Mouse (Mus musculus) limb, embryonic 10.5 days (tissue): ENCODE data around the gene Fstl1. TPM values are rescaled to one million over a fixed set of nuclear protein-coding genes. Genes with fewer than 3 reads are reported as not detected.

ENCODE experiments used
- DNase-seq: peaks from one replicate; pipeline ENCODE4 v3.0.0-alpha.2; 2017; ENCODE audit warnings: low spot score
- H3K27ac ChIP-seq: fragments of 300-500 bp; sonication (generic); 2 replicates; pipeline ENCODE4 v1.5.1; 2016; ENCODE audit warnings: mild to moderate bottlenecking
- H3K27me3 ChIP-seq: fragments of 300-500 bp; sonication (generic); 2 replicates; pipeline ENCODE4 v1.6.1; 2016; ENCODE audit warnings: low read depth, mild to moderate bottlenecking; ENCODE audit not compliant: poor library complexity, severe bottlenecking
- H3K36me3 ChIP-seq: fragments of 300-500 bp; sonication (generic); 2 replicates; pipeline ENCODE4 v1.6.1; 2016; ENCODE audit warnings: mild to moderate bottlenecking, moderate library complexity
- H3K4me1 ChIP-seq: fragments of 300-500 bp; sonication (generic); 2 replicates; pipeline ENCODE4 v1.6.1; 2016
- H3K4me3 ChIP-seq: fragments of 300-500 bp; sonication (generic); 2 replicates; pipeline ENCODE4 v1.5.1; 2016; ENCODE audit warnings: mild to moderate bottlenecking, moderate library complexity
- H3K9me3 ChIP-seq: fragments of 300-500 bp; sonication (generic); replicated peaks from 2 replicates; pipeline ENCODE4 v1.6.1; 2016; ENCODE audit warnings: mild to moderate bottlenecking
- WGBS: fragments of 180-500 bp; shearing (Covaris S2); methylation state at CpG from one replicate; pipeline ENCODE4 v1.1.7; 2016; 5-methylcytosine and 5-hydroxymethylcytosine counted together
- polyA plus RNA-seq: library from polyadenylated mRNA; unstranded; fragments of >200 nt; fragmentation: Nextera tagmentation; extraction: Ambion mirVana; gene quantifications from 2 replicates; pipeline ENCODE4 v1.2.1, GENCODE M21; 2016

The Fstl1 gene
- polyA plus RNA-seq, 1 experiment from 2014 or later = 215 TPM

- Histone ChIP-seq H3K27ac (no peak overlapping the region), H3K4me1 (peaks cover 10% of the 10 kb centered on the region), H3K36me3 (no peaks in the 10 kb centered on the region), H3K9me3 (no peaks in the 10 kb centered on the region), H3K27me3 (no peaks in the 10 kb centered on the region), H3K4me3 (no peak overlapping the region)
- WGBS = 88% methylated on average over 3 of the region's 3 CpGs
- DNase-seq = no peak
Observed at GRCm38 (mm10) chr16:37847081-37847480, 70.4 kb downstream of the Fstl1 start.

- H3K4me1 ChIP-seq = peaks cover 13% of the 10 kb centered on the region
- H3K36me3 ChIP-seq = no peaks in the 10 kb centered on the region
- peak; percentile 36 for DNase-seq
- H3K27ac ChIP-seq = 0 out of 2 replicates have a peak overlapping the region, but pooled peaks have one; percentile 25
- no peaks in the 10 kb centered on the region for H3K9me3 ChIP-seq
- WGBS = 15% methylated on average over 5 of the region's 5 CpGs
- no peaks in the 10 kb centered on the region for H3K27me3 ChIP-seq
- no peak overlapping the region for H3K4me3 ChIP-seq
Observed at GRCm38 (mm10) chr16:37851366-37851765, 74.7 kb downstream of the Fstl1 start.

DNA sequence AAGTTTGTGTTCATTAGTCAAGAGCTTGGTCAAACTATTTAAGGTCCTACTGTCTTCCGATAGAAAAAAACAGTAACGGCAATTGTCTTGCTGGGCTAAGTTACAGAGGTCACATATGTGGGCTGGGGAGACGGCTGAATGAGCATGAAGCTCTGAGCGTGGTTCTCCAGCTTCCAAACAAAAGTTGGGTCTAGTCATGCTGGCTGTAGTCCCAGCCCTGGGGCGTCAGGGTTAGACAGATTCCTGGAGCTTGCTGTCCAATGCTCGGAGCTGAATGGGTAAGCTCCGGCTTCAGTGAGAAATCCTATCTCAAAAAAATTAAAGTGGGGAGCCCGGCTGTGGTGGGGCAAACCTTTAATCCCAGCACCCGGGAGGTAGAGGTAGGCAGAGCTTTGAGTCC, 76.6 kb downstream of the Fstl1 start:
- Histone ChIP-seq H3K9me3 (no peaks in the 10 kb centered on the region), H3K4me3 (no peak overlapping the region), H3K27me3 (no peaks in the 10 kb centered on the region), H3K4me1 (peaks cover 13% of the 10 kb centered on the region), H3K36me3 (no peaks in the 10 kb centered on the region), H3K27ac (no peak overlapping the region)
- no peak for DNase-seq
- WGBS = 89% methylated on average over 9 of the region's 9 CpGs

GRCm38 (mm10) chr16:37854054-37854453, 77.4 kb downstream of the Fstl1 start:
- Histone ChIP-seq H3K36me3 (no peaks in the 10 kb centered on the region), H3K4me3 (no peak overlapping the region), H3K9me3 (no peaks in the 10 kb centered on the region), H3K4me1 (peaks cover 13% of the 10 kb centered on the region), H3K27me3 (no peaks in the 10 kb centered on the region), H3K27ac (no peak overlapping the region)
- DNase-seq = no peak
- 71% methylated on average over 14 of the region's 14 CpGs for WGBS

- Histone ChIP-seq H3K4me3 (no peak overlapping the region), H3K27me3 (no peaks in the 10 kb centered on the region), H3K36me3 (no peaks in the 10 kb centered on the region), H3K9me3 (no peaks in the 10 kb centered on the region), H3K27ac (no peak overlapping the region), H3K4me1 (peaks cover 13% of the 10 kb centered on the region)
- WGBS = 77% methylated on average over 5 of the region's 5 CpGs
- no peak for DNase-seq
Observed at GRCm38 (mm10) chr16:37854593-37854992, 77.9 kb downstream of the Fstl1 start.

GRCm38 (mm10) chr16:37855583-37855982, 78.9 kb downstream of the Fstl1 start:
- no peak overlapping the region for H3K4me3 ChIP-seq
- peaks cover 13% of the 10 kb centered on the region for H3K4me1 ChIP-seq
- no peak overlapping the region for H3K27ac ChIP-seq
- H3K9me3 ChIP-seq = no peaks in the 10 kb centered on the region
- no peak for DNase-seq
- no peaks in the 10 kb centered on the region for H3K36me3 ChIP-seq
- 73% methylated on average over 8 of the region's 8 CpGs for WGBS
- no peaks in the 10 kb centered on the region for H3K27me3 ChIP-seq

DNA sequence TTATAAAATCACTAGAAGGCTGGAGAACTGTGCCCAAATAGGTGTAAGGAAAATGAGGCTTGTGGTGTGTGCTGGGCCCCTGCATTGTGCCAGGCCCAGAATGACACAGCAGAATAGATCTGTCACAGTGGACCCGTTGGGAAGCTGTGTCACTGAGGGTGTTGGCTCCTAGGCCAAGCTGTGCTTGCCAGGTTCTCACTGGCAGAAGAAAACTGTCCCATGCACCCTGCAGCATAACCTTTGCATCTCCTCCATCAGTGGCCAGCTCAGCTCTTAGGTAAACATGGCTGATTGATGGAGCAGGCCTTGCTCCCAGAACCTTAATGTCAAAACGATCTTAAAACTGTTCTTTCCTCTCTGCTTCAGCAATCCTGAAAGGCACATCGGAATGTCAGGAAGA, 79.7 kb downstream of the Fstl1 start:
- H3K4me1 ChIP-seq = peaks cover 9% of the 10 kb centered on the region
- no peak for DNase-seq
- H3K27me3 ChIP-seq = no peaks in the 10 kb centered on the region
- H3K27ac ChIP-seq = no peak overlapping the region
- WGBS = 66% methylated on average over 3 of the region's 3 CpGs
- no peaks in the 10 kb centered on the region for H3K9me3 ChIP-seq
- H3K36me3 ChIP-seq = no peaks in the 10 kb centered on the region
- no peak overlapping the region for H3K4me3 ChIP-seq

DNA sequence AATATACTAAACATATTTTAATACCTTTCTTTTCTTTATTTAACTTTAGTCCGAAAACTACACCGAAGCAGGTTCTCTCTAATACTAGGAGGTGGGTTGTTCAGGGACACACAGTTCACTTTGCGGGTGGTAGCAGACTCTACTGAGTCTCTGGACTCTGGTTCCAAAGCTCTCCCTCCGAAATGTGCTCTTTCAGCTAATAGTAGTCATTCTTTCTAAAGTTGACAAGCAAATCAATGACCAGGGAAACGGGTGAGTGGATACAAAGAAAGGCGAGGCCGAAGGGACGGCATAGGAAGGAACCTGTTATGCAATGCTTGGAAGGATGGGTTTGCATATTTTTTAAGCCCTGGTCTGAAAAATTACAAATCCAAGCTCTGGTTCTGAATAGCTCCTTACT, 80.8 kb downstream of the Fstl1 start:
- Histone ChIP-seq H3K4me1 (peaks cover 3% of the 10 kb centered on the region; the same call in 1 of the 2 replicates), H3K36me3 (no peaks in the 10 kb centered on the region), H3K27ac (no peak overlapping the region), H3K9me3 (no peaks in the 10 kb centered on the region), H3K27me3 (no peaks in the 10 kb centered on the region), H3K4me3 (no peak overlapping the region)
- 90% methylated on average over 8 of the region's 8 CpGs for WGBS
- DNase-seq = no peak

DNA sequence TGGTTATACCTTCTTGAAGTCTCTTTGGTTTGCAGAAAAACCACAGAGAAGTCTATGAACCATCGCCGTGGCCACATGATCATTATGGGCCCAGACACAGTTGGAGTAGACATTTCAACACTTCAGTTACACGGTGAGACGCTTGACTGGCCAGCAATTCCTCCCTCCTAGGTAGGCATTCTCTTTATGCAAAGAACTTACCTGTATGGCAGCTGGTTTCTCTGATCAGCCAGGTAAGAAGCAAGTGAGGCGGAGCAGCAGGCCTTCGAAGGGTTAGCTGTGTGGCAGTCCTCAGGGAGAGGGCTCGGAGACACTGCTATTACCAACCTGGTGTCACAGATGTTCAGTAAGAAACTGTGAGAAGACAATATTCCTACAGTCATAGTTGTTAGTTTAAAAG, 83.5 kb downstream of the Fstl1 start:
- H3K27me3 ChIP-seq = no peaks in the 10 kb centered on the region
- WGBS = 85% methylated on average over 7 of the region's 7 CpGs

DNA sequence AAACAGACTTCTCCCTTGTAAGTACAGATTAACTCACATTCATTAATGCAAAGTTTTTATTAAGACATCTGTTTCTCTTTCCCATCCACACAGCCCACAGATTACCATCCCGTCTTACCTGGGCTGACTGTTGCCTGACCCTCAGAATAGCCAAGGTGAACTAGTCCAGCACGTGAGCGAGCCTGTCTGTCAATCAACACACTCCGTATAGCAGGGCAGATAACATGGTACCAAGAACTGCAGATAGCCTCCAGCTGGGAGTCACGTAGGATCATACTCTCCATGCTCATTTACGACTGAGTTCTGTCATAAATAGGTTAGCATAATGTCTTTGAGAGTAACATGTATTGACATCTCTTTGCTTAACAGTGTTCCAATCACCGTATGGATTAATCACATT, 84.4 kb downstream of the Fstl1 start, which contains the start of gene Gm36028:
Gm36028 (minus strand) TSS at position 118 of the 400 bp plus-strand sequence.
- no peak within 1 kb of the TSS for H3K27ac ChIP-seq
- H3K27me3 ChIP-seq = no peaks in the 10 kb centered on the region
- H3K4me3 ChIP-seq = no peak within 1 kb of the TSS
- no peaks in the 10 kb centered on the region for H3K4me1 ChIP-seq
- 89% methylated on average over 7 of the region's 7 CpGs for whole genome bisulfite sequencing
- no peak for DNase-seq
- H3K9me3 ChIP-seq = no peaks in the 10 kb centered on the region
- H3K36me3 ChIP-seq = no peaks in the 10 kb centered on the region

More for the DNA sequence above, 83.5 kb downstream of the Fstl1 start:
- no peaks in the 10 kb centered on the region for H3K36me3 ChIP-seq
- no peak overlapping the region for H3K27ac ChIP-seq
- no peak for DNase-seq
- H3K4me3 ChIP-seq = no peak overlapping the region
- no peaks in the 10 kb centered on the region for H3K4me1 ChIP-seq
- H3K9me3 ChIP-seq = no peaks in the 10 kb centered on the region

DNA sequence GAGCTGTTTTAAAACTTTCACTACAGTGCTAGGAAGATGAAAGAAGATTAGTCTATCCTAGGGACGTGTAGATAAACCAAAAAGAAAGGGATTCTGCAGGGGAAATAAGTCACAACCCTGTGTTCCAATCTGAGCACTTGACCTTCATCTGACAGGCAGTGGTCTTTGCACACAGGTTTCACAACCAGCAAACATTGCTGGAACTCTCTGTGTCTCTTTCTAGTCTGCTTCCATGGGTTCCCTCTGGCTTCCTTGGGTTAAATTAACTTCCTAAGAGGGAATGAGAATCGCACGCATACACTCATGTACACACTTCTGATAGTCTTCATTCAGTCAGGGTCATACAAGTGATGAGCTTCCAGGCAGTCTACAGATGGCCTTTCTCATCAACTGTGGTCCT, 87.2 kb downstream of the Fstl1 start:
- WGBS = 82% methylated on average over 3 of the region's 3 CpGs
- DNase-seq = peak; percentile 22
- Histone ChIP-seq H3K4me1 (peaks cover 9% of the 10 kb centered on the region), H3K27me3 (no peaks in the 10 kb centered on the region), H3K36me3 (no peaks in the 10 kb centered on the region), H3K27ac (no peak overlapping the region), H3K4me3 (no peak overlapping the region), H3K9me3 (no peaks in the 10 kb centered on the region)

- H3K27me3 ChIP-seq = no peaks in the 10 kb centered on the region
- 90% methylated on average over 9 of the region's 9 CpGs for WGBS
- no peaks in the 10 kb centered on the region for H3K9me3 ChIP-seq
- peaks cover 9% of the 10 kb centered on the region for H3K36me3 ChIP-seq
- no peak overlapping the region for H3K4me3 ChIP-seq
- no peak overlapping the region for H3K27ac ChIP-seq
- H3K4me1 ChIP-seq = peaks cover 19% of the 10 kb centered on the region
- DNase-seq = no peak
Observed at GRCm38 (mm10) chr16:37865841-37866240, 89.2 kb downstream of the Fstl1 start.

GRCm38 (mm10) chr16:37867791-37868505, 91.3 kb downstream of the Fstl1 start, which contains the start of gene Lrrc58:
Lrrc58 (plus strand) TSS chr16:37868389.
- Histone ChIP-seq H3K36me3 (peaks cover 24% of the 10 kb centered on the region), H3K9me3 (no peaks in the 10 kb centered on the region), H3K27me3 (no peaks in the 10 kb centered on the region), H3K4me3 (peak within 1 kb of the TSS; percentile 100), H3K4me1 (peaks cover 22% of the 10 kb centered on the region), H3K27ac (peak within 1 kb of the TSS; percentile 99)
- peak; percentile 87 for DNase-seq
- WGBS = 3% methylated on average over 85 of the region's 86 CpGs
